Mouse (Mus musculus) C2C12 (cell line): ENCODE results near the gene Pabpn1l.

Experiments used
- CEBPB ChIP-seq: IDR thresholded peaks from one replicate; pipeline ENCODE4 v1.6.1; 2011; ENCODE audit warnings: low read depth, mild to moderate bottlenecking, control low read depth, moderate library complexity
- CTCF ChIP-seq: IDR thresholded peaks from one replicate; pipeline ENCODE4 v1.5.1; 2011; ENCODE audit not compliant: control insufficient read depth, insufficient read depth, insufficient read length
- MAX ChIP-seq: IDR thresholded peaks from one replicate; pipeline ENCODE4 v1.6.1; 2011; ENCODE audit warnings: mild to moderate bottlenecking, control low read depth
- MYOG ChIP-seq: IDR thresholded peaks from one replicate; pipeline ENCODE4 v1.6.1; 2011; ENCODE audit not compliant: control insufficient read depth, insufficient read length; ENCODE audit errors: extremely low read depth
- USF1 ChIP-seq: IDR thresholded peaks from one replicate; pipeline ENCODE4 v1.6.1; 2011; ENCODE audit warnings: low read depth, mild to moderate bottlenecking, control low read depth, moderate library complexity

DNA sequence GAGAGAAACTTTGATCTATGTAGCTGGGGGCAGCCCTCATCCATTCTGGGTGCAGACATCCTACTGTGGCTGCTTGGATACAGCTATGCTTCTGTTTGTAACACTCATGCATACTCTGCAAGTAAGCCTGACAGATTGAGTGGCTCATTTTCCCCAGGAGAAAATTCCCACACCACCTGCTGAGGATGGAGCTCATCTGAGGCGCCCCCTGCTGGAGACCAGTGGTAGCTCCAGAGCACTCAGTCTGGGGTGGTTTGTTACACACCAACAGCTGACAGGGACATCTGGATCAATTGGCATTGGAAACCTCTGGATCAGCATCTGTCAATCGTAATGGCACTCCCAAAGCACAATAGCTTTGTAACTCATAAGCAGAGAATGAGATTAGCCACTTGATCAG, 37.5 kb upstream of the Pabpn1l start:
- peak; percentile 25 for TF ChIP-seq CTCF
- no peak for TF ChIP-seq CEBPB
- TF ChIP-seq MYOG = no peak
- TF ChIP-seq MAX = no peak
- no peak for TF ChIP-seq USF1
